Mouse (Mus musculus): ENCODE data around the gene Clk4.
A peak's percentile ranks its signal among the peaks of the same experiment; 100 is the strongest.

The Clk4 gene

DNA sequence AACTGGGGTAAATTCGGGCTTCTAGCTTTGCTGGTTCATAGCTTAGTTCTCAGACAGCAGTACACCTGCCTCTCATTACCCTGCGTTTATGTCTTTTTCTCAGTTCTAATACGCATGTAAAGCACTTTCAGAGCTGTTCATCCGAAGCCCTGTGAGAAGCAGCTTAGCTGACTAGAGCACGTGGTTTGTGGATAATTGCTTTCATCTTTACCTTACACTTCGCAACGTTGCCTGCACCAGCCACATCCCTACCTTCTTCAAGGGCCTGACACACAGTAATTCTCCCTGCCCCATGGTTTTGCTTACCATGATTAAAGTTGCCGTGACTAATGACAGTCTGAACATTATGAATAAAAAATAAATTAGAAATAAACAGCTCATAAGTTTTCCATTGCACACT is 50.3 kb downstream of the Clk4 start:
- DNase-seq = no peak

DNA sequence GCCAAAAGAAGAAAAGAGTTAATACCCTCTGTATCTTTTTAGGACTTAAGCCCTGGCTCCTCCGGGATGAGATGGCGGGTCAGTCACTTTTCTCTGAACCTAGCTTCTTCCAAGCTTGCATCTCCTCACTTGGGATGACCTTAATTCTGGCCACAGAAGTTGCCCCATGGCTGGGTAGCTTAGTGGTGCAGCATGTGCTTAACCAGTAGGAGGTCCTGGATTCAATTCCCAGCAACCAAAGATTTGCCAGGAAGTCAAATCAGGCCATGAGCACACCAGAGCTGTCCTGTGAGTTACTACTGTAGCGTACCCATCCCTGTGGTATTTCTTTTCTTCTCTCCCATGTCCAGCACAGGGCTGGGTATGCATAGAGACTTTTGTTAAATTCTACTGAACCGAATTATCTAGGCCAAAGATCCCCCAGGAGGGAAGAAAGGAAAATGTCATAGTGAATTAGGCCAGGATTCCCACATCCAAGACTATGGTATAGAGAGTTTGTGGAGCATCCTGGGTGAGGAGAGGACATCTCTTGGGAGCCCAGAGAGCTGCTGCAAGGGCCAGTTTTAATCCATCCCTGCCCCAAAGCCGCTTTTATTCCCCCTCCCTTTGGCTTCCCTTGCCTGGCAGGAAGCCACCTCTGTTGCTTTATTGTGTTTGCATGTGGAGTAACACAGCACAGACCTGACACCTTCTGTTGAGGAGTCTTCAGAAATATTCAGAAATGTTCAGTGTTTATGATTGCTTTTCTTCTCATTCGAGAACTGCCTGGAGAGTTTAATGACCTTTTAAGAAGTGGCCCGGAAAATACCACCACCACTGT is 54.7 kb downstream of the Clk4 start:
- peak; percentile 20 to 25 for DNase-seq

DNA sequence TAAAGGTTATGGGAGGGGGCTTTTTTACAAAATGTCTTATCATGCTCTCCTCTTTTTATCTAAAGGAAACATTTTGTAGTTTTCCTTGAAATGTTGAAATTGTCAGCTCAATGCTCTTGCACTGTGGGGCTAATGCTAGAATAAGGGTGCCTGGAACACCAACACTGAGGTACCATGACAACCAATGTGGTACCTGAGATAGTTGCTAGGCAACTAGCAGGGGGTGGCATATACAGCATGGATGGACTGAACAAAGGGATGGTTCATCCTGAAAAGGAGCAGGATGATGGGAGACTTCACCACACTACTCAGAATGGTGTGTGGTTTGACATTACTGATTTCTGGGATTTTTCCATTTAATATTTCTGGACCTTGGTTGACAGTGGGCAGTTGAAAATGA is 59.1 kb downstream of the Clk4 start:
- DNase-seq = no peak

DNA sequence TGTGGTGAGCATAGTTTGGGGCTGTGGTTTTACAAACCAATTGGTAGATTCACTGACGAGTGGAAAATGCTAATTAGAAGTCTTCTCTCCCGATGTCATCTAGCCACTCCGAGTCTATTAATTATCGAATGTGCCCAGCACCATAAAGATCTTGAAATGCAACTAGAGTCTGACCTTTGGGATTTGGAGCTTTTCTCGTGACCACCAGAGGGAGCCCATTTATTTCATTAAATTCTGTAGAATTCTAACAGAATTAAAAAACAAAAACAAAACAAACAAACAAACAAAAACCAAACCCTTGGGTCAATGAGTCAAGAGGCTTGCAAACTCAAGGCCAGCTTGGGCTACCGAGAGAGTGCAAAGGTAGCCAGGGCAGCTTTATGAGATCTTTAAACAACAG is 65.4 kb downstream of the Clk4 start:
- peak in 1 of 2 experiments; percentile 14 for DNase-seq

DNA sequence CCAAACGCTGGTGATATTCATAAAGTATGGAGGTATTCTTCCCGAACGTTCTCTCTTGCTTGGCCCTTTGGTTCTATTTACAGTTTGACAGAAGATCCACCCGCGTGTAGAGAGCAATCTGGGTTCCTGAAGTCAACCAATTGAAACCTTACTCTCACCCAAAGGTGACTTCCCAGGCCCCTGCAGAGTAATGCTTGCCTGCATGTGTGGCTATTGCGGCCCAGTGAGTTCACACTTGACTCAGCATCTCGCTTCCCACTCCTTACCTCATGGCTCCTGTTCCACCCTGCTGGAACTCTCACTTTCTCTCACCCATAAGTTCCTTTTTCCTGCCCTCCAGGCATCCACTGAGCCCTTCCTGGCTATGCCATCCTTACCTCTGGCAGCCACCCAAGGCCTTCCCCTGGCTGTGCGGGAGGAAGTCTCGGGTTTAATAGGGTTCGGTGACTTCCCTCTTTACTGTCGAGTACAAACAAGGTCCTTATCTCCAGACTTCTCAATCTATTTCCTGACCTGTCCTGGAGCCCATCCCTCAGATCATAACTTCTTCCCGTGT is 66.9 kb downstream of the Clk4 start:
- peak; percentile 15 to 19 for DNase-seq

DNA sequence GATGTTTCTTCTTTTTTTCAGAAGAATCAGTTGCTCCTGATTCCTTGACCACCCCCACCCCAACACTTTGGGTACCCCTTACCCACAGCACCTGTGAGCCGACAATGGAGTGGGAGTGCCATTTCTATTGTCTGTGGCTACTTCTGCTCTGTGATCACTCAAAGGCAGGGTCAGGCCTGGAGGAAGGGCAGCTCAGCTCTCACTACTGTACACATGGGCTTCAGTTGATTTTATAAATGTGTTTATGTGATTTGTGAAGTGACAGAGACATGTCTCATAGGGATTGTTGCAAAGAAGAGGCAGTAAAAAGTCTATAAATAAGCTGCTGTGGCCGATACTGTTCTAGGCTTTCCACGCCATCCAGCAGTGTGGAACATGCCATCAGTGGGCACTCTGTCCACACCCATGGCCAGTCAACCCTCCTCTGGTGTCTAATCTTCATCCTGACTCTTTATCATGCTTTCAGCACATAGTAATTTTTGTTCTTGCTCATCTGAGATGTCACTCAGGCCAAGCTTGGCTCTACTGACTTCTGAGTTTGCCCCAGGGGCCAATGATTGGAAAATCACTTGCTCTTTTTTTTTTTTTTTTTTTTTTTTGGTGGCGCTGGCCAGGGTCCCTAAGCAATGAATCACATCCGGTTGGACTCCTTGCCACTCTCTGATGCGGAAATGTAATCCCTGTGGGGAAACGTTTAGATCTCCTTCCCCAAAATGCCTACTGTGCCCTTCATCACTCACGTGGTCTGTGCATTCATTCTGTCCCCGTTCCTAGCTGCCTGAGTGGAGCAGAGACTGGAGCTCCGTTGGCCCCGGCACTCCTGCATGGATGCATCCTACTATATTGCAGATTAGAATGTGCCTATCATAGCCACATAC is 68.5 kb downstream of the Clk4 start:
- no peak for DNase-seq

All from cerebellum, adult 18-20 months (tissue).